In genomic region chr2:75208821-75209758, GRCm38 (mm10) we compare ENCODE assay signal across 8 mouse cellular contexts.
A peak's percentile ranks its signal among the peaks of the same experiment; 100 is the strongest.
DNase-seq lines count a peak whose midpoint lies in the region; ATAC-seq and TF ChIP-seq lines count a peak whose summit lies in the region.

No protein-coding gene starts in this region.

- no peak overlapping the region for H3K9ac ChIP-seq in heart, postnatal 0 days (replicated peaks; ENCODE audit: low read depth, low read length)

- H3K36me3 ChIP-seq in heart, postnatal 0 days (replicated peaks; ENCODE audit: control insufficient read depth, insufficient read depth, low read length) = no peaks in the 10 kb centered on the region
- H3K36me3 ChIP-seq in midbrain, embryonic 10.5 days = no peaks in the 10 kb centered on the region

- no peaks in the 10 kb centered on the region for H3K27me3 ChIP-seq in heart, postnatal 0 days (ENCODE audit: control insufficient read depth, insufficient read depth, low read length)
- no peaks in the 10 kb centered on the region for H3K27me3 ChIP-seq in midbrain, embryonic 10.5 days (ENCODE audit: low read depth, poor library complexity, severe bottlenecking)

- no peaks in the 10 kb centered on the region for H3K9me3 ChIP-seq in heart, postnatal 0 days (replicated peaks; ENCODE audit: control insufficient read depth, low read length)
- no peaks in the 10 kb centered on the region for H3K9me3 ChIP-seq in midbrain, embryonic 10.5 days (replicated peaks)

- 61% methylated on average over 27 of the region's 27 CpGs for WGBS in heart, postnatal 0 days
- 80% methylated on average over 27 of the region's 27 CpGs for WGBS in midbrain, embryonic 10.5 days

- peak; percentile 18 to 35 for DNase-seq in adrenal gland, adult (ENCODE audit: inconsistent age in 2 of 2, low spot score in 1 of 2)
- no peak for DNase-seq in adrenal gland, postnatal 4 days (ENCODE audit: low spot score in 2 of 2)
- DNase-seq in embryo, embryonic 10.5 days (ENCODE audit: low spot score) = peak; percentile 52
- no peak for DNase-seq in heart, postnatal 0 days (ENCODE audit: low spot score)
- peak; percentile 23 for DNase-seq in layer of hippocampus, adult 11-12 months (ENCODE audit: low spot score)
- no peak for DNase-seq in midbrain, embryonic 10.5 days (ENCODE audit: low spot score)
- no peak for DNase-seq in urinary bladder, adult 18-20 months (ENCODE audit: low spot score in 2 of 2)
- no peak for DNase-seq in natural killer cell, adult 2 months (ENCODE audit: low spot score in 2 of 2)

- no peak overlapping the region for H3K27ac ChIP-seq in heart, postnatal 0 days (ENCODE audit: low read depth)
- H3K27ac ChIP-seq in midbrain, embryonic 10.5 days (replicated peaks) = no peak overlapping the region

- 0 out of 2 replicates have a peak overlapping the region, but pooled peaks have one; percentile 3 for H3K4me2 ChIP-seq in heart, postnatal 0 days (ENCODE audit: low read depth, low read length)

- 0 out of 2 replicates have a peak, but pooled peaks have one; percentile 17 for ATAC-seq in heart, postnatal 0 days (ENCODE audit: insufficient read depth, low read depth)

- no peak for TF ChIP-seq CTCF in heart, postnatal 0 days (IDR thresholded peaks at IDR 0.05; ENCODE audit: low read depth)

- no peak overlapping the region for H3K4me3 ChIP-seq in heart, postnatal 0 days (ENCODE audit: low read depth, low read length)
- no peak overlapping the region for H3K4me3 ChIP-seq in midbrain, embryonic 10.5 days

- no peak for TF ChIP-seq EP300 in heart, postnatal 0 days (IDR thresholded peaks at IDR 0.05; ENCODE audit: low read depth)

- H3K4me1 ChIP-seq in heart, postnatal 0 days (ENCODE audit: control insufficient read depth, insufficient read depth) = no peaks in the 10 kb centered on the region
- H3K4me1 ChIP-seq in midbrain, embryonic 10.5 days = 0 out of 2 replicates have a peak, but pooled peaks cover 2% of the 10 kb centered on the region

Comparison
In these comparisons a context has a peak if more than half of its experiments do, and no peak if none do; other contexts are left out.
1. DNase-seq: peak in adrenal gland, adult (2 of 2), embryo, embryonic 10.5 days (single experiment) and layer of hippocampus, adult 11-12 months (single experiment); none in adrenal gland, postnatal 4 days (0 of 2), heart, postnatal 0 days (single experiment), midbrain, embryonic 10.5 days (single experiment), urinary bladder, adult 18-20 months (0 of 2) and natural killer cell, adult 2 months (0 of 2).